Mouse (Mus musculus) spleen, adult 18-20 months (tissue): ENCODE results near the gene Fam184b.

Experiments
- DNase-seq, 2 experiments: peaks; one replicate each; pipeline ENCODE4 v3.0.0; 2022; ENCODE audit warnings: mixed read lengths in 2 of 2

The Fam184b gene

DNA sequence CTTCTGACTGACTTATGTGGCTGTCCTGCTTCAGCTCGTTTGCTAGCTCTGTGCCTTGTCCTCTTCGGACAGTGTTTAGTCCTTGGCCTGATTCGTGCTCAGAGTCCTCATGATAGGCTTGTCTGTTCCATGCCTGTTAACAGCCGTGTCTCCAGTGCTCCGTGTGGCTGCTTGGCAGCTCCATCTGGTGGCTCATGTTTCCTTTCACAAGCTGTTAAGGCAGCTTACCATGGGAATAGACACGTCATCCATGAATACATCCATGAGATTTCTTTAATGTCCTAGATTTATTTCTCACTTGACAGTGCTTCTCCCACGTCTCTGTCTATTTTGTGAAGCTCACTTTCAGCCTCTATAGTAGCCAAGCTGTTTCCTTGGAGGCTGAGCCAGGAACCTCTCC, 129.3 kb downstream of the Fam184b start:
- DNase-seq = no peak

DNA sequence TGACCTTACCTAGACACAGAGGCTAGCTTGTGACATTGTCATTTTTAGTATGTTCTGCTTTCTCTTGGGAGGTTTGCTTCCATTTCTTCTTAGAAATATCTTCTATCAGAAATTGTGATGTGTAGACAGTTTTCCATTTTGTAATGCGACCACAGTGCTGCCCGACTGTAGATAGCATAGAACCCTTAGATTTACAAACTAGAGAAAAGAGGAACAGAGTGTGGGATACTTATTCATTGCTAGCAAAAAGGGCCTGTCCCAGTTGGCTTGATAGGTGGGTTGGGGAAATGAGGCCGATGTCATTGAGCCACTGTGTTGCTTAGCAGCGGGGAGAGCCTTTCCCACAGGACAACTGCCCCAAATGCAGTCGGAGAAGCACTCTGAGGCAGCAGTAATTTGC, 141.8 kb downstream of the Fam184b start:
- no peak for DNase-seq

DNA sequence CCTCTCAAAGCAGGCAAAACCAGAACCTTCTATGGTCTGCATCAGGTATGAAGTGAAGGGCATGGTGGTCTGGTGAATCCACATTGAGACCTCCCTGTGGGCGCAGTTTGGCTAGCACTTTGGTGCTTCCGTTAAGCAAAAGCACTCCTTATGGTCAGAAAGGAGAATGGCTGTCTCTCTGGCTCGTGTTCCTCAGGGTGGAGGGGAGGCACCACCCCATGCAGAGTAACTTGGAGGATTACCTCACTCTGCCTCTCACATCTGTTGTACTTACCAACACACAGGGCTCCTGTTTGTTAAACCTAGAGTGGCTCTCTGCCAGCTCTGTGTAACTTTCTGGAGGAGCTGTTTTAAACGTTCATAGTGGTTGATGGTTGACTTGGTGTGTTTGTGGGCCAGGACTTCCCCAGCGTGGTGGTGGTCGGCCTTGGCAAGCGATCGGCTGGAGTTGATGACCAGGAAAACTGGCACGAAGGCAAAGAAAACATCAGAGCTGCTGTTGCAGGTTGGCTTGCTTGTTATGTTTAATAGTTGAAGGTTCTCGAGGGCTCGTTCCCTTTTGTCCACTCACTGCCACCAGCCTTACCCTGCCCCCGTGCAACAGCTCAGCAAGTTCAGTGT, 142.4 kb downstream of the Fam184b start:
- DNase-seq = no peak

DNA sequence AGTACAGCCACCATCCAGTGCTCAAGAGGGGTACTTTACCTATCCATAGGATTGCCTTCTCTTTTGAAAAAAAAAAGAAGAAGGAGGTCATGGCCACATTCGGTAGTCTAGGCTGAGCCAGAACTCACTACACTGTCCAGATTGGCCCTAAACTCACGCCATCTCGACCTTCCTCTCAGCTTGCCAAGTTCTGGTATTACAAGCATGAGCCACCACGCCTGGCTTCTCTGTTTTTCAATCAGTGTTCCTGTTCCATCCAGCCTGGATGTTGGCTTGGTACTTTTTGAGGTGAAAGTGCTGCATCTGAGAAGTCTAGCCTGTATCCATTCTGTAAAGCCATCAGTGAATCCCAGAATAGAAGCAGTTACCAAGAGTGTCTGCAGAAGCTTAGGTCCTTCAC, 142.9 kb downstream of the Fam184b start:
- DNase-seq = no peak

DNA sequence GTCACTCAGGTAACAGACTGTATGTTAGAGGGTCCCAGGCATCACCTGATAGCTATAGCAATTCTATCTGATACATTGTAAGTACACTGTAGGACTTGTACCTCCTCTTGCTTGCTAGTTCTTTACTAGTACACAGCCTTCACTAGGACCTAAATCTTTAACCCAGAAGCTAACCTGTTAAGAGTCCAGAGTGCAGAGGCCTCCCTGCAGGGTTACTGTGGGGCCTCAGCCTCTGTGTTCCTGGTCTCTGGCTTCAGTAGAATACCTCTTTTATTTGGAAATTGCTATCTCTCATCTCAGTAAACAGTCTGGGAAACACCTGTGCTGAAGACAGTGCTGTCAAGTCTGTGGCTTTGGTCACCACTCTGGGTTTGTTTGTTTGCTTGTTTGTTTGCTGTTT, 143.4 kb downstream of the Fam184b start:
- DNase-seq = no peak

DNA sequence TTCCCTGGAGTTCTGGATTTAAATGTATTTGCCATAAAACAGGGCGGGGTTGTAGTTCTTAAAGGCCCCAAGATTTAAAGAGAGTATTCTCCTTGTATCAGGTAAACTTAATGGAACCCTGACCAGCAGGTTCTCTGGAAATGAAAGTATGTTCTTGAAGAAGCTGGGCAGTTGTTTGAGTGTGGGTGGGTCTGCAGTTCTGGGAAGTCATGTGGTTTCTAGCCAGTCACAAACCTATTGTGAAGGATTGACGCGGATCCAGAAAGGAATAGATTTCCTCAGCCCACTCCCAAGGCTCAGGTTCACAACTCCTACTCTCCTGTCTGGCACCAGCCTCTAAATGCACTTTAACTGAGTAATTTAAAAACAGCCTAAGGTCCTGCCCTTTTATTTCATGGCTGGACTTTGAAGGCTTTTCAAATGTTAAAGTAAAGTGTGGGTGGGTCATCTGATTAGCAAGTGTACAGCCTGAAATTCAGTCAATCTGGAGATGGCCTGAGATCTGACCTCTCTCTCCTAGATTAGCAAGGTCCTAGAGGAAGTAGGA, 143.9 kb downstream of the Fam184b start:
- no peak for DNase-seq

DNA sequence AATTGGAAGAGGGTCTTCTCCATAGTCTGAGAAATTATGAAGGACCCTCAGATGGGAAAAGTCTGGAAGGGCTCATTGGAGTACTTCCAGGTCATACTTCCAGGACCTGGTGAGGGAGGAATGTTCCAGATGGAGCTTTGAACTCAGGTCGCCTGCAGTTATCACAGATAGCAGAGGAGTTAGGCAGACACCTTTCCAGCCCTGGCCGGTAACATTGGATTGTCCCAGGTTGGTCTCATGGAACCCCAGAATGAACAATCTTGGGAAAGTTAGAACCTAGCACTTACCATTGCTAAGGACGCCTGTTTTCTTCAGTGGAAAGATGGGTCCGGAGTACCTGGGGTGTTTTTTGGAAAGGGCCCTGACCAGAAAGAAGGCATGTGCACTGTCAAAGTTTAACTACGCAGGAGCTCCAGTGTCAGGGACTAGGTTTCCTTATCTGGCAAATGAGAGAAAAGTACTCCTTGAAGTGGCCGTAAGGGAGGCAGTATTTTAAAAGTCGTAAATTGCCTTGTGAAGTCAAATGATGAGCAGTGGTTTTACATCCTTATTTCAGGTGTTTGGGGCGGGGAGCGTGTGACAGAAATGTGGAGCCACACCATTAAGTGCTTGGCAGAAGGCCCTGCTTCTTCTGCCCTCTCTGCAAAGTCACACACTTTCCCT, 145.2 kb downstream of the Fam184b start:
- DNase-seq = no peak

DNA sequence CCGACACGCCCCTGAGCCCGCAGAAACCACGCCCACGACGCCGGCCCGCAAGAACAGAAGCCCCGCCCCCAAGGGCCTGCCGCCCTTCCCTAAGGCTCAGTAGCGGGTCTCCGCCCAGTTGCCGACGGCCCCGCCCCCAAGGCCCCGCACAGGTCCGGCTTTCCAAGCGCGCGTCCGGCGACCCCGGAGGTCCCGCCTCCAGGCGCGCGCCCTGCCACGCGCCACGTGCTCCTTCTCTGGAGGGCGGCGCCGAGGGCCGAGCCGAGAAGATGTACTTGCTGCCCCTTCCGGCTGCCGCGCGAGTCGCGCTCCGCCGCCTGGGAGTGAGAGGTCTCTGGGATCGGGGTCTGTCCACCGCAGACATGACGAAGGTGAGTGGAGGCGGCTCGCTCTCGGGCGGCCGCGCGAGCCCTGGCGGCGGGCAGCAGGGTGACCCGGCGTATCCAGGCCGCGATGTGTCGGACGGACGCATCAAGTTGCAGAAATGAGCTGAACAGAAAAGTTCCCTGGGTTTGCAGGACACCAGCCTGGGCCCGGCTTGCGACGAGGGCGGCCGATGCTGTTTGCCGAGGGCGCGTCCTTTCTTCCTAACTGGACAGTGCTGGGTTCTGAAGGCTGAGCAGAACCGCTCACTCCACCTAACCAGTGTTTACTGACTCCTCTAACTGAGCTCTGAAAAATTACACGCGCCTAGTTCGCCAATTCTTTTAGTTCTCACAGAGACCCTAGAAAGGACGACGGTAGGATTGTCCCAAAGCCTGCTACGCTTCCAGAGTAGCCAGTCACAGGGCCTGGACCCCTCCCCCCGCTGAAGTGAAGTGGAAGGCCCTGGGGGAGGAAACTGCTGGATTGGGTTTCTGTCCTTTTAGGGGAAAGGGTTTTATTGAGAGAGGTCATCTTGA, 146.0 kb downstream of the Fam184b start, which contains the start of gene Lap3:
Lap3 (plus strand) TSS at position 184 of the 902 bp plus-strand sequence.
- DNase-seq = peak; percentile 98 to 100

DNA sequence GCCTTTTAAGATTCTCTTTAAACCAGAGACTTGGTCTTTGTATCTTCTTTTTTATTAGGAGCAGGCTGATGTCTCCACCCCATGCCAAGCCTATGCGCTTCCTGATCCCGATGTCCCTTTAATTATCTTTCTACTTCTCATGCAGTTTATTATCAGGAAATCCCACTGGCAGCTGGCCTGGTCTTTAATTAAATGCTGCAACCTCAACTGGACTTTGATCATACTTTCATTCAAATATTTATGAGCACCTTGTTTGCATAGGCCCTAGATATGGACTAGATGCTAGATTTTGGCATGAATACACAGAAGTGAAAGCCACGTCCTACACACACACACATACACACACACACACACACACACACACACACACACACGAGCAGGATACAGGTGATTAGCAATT, 147.6 kb downstream of the Fam184b start:
- no peak for DNase-seq

DNA sequence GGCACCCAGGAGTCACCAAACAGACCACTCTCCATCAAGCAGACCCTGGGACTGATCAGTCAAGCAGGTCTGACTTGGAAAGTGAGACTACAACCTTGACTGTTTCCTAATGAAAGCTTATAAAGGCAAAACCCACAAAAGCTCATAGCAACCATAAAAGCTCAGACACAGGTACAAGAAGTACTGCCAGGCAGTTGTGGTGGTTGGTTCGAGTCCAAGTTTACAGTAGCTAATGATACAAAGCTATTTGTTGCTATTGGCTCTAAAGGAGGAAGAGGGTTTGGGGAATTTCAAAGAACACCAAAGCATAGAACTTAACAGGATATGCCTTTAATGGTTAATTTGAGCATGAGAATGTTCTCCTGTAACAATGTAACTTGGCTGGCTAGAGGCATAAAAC, 155.8 kb downstream of the Fam184b start:
- no peak for DNase-seq

DNA sequence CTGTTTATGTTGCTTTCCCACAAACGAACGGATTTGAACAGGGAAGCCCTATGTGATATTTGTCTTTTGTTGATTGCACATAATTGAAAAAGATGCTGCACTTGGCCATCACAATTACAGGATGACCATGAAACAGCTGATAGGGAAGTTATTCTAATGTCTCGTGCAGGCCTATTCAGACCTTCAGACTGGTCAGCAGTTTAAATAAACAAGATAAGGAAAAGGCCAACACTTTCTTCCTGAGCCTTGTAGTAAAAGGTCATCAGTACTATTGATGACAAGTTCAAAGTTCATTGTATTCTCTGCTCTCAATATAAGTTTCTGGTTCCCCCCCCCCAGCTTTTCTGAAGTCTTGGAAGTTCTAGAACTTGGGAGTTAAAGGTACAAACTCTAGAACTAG, 156.8 kb downstream of the Fam184b start:
- no peak for DNase-seq

DNA sequence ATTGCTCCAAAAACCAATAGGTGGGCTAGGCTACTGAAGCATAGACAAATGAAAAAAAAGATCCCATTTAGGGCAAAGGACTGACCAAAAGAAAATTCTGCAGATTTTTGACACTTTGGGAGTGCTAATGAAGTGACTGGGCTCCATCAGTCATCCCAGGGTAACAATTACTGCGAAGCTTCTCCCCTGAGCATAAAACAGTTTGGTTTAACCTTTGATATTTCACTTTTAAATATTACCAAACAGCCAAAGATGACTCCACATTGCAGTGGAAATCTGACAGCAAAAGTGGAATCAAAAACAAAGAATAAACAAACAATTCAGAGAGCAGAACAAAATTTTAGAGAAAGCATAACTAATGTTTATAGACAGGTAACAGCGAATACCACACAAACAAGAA, 158.3 kb downstream of the Fam184b start:
- no peak for DNase-seq

DNA sequence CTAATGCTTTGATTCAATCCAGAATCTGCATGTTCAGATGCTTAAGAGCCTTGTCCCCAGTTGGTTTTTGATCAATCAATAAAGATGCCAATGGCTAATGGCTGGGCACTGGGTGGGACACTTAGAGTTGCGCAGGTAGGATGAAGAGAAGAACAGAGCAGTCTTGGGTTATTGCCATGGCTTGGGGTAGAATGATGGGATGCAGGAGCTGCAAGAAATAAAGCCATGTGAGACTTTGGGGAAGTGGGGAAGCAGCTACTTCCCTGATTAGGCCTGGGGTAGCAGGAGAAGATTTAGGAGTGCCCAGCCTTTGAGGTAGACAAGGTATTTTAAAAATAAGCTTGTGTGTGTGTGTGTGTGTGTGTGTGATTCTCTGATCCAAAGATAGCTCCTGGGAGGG, 159.3 kb downstream of the Fam184b start:
- no peak for DNase-seq
